Mouse (Mus musculus): Measurements from ENCODE around the gene Hunk.

- TF ChIP-seq POLR2A (IDR thresholded peaks at IDR 0.05; ENCODE audit: low read depth, low read length) (no peak), CTCF (IDR thresholded peaks at IDR 0.05; ENCODE audit: extremely low read depth, insufficient read depth, insufficient read length, insufficient replicate concordance) (no peak)
Observed at GRCm38 (mm10) chr16:90490066-90490465, 104.3 kb downstream of the Hunk start.
